Mouse (Mus musculus) MN1 (cell line): Measurements from ENCODE around the gene Fam209.

Experiments
- DNase-seq: peaks from one replicate; pipeline ENCODE4 v3.0.0-alpha.2; 2016; ENCODE audit warnings: low spot score

Gene Fam209

GRCm38 (mm10) chr2:172472318-172472717 lies at the start of gene Fam209:
Gene Fam209 (plus strand): TSS chr2:172472520.
- no peak for DNase-seq

DNA sequence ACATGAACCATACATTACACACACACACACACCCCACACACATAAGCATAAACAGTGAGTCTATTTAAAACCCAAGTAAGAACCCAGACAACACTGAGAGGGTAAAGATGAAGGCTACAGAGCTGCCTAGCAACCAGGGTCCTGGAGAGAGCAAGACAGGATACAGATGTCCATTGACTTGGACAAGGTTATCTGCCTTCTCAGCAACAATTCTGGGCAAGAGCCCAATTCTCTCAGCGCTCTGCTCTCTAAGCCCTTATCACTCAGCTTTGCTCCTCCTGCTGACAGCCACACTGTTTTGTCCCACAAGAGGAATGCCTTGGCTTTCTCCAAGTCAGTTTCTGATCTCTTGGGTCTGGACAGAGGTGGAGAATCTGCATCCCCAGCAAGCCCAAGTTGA lies 41.7 kb upstream of the Fam209 start:
- DNase-seq: peak; percentile 83

GRCm38 (mm10) chr2:172433746-172434145 lies 38.6 kb upstream of the Fam209 start:
- DNase-seq: no peak

- DNase-seq: no peak
Measured at GRCm38 (mm10) chr2:172437371-172437952, 34.9 kb upstream of the Fam209 start.

DNA sequence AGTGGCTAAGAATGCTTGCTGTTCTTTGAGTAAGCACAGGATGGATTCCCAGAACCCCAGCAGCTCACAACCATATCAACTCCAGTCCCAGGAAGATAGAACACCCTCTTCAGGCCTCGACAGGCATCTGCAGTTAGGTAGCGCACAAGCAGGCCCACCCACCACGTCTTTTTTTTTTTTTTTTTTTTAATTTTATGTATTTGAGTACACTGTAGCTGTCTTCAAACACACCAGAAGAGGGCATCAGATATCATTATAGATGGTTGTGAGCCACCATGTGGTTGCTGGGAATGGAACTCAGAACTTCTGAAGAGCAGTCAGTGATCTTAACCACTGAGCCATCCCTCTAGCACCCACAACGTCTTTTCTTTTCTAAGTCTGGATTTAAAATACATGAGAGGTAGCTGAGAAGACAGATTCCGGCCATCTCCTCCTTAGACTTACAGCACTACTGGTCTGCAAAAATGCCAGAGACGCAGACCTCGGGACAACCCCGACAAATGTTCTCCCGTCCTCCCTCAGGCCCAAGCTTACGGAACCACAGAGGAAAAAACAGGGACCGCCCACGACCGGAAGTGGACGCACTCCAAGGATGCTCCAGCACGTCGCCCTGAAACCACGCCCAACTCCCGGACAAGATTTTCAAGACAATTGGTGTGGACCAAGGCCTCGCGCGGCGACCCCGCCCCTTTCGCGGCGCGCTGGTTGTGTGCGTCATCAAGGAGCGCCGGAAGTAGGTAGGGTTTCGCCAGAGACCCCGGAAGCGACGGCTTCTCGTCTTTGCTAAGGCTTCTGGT lies 32.3 kb upstream of the Fam209 start, which contains the start of gene Rtf2:
TSS of gene Rtf2 (plus strand) at position 714 of the 797 bp plus-strand sequence.
- peak; percentile 98 for DNase-seq

GRCm38 (mm10) chr2:172440640-172441005 lies 31.7 kb upstream of the Fam209 start:
- DNase-seq: no peak

DNA sequence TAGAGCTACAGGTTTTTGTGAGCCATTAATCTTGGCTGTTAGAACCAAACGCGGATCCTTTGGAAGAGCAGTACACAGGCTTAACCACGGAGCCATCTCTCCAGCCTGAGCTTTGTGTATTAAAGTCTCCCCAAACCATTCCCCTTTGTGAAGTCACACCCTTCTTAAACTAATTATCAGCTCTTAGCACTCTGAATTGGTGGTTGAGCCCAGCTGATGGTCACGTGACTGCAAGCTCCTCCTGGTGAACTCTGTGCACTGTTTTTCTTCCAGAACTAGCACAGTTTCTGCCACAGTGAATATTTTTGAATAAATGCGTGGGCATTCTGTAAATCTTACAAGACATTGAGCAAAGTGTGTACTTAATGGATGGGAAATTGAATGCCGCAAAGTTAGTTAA lies 31.1 kb upstream of the Fam209 start:
- DNase-seq: peak; percentile 45

DNA sequence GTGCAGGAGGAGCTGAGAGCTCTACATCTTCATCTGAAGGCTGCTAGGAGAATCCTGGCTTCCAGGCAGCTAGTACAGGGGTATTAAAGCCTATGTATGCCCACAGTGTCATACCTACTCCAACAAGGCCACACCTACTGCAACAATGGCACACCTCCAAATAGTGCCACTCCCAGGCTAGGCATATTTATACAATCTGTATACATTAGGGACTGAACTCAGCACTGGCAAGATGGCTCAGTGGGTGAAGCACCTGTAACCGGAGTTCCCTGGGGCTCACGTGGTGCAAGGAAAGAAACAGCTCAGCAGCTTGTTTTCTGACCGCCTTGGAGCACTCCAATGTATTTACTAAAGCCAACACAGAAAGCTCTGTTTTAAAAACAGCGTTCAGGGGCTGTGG lies 26.7 kb upstream of the Fam209 start:
- DNase-seq: no peak

GRCm38 (mm10) chr2:172447317-172447716 lies 25.0 kb upstream of the Fam209 start:
- DNase-seq: peak; percentile 37

GRCm38 (mm10) chr2:172448329-172448728 lies 24.0 kb upstream of the Fam209 start:
- DNase-seq: no peak

DNA sequence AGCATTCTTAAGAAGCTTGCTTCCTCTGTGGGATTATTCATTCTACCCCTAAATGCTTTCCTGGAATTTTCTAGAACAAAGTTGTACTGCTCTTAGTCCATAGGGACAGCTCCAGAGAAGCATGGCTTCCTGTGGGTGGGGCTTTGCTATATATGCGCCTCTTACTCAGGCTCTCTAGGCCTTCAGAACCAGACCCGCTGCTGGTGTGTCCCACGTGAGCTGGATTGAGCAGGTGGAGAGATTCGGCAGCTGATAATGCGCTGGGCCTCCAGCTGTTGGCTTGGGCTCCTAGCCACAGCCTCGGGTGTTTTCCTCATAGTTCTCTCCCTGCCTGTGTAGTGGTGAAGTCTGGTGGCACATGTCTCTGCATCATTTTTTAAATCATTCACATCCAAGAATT lies 21.7 kb upstream of the Fam209 start:
- DNase-seq: no peak

GRCm38 (mm10) chr2:172452031-172452430 lies 20.3 kb upstream of the Fam209 start:
- no peak for DNase-seq

GRCm38 (mm10) chr2:172452458-172452857 lies 19.9 kb upstream of the Fam209 start:
- DNase-seq: no peak

DNA sequence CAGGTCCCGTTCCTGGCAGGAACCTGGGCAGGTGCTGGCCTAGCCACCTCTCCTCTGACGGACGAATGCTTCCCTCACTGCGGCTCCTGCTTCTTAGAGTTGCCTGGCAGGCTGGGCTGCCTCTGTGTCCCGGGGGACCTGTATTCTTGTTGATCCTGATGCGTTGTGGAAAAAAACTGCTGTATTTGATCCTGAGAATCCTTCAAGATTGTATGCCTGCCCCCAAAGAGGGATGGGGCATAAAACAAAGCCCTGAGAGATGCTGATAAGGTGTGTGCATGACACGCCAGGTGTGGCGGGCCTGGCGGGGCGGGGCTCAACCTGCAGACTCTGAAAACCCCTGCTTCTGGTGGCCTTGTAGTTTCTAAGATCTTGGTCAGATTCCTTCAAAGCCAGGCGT lies 13.8 kb upstream of the Fam209 start, which contains the start of gene Gcnt7:
TSS of gene Gcnt7 (minus strand) at position 101 of the 400 bp plus-strand sequence.
- no peak for DNase-seq

DNA sequence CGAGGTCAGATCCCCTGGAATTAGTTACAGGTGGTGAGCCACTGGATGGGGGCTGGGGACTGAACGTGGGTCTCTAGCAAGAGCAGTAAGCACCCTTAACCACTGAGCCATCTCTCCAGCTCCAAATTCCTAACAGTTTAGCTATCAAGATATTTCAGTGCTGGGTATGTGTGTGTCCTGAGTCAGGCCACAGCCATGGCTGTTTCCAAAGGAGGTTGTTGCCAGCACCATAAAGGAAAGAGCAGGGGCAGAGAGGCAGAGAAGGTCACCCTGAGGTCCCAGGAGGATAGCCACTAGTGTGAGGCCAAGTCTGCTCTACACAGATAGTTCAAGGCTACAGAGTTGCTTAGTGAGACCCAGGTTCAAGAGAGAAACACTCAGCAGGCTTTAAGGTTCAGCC lies 11.7 kb upstream of the Fam209 start:
- DNase-seq: no peak

DNA sequence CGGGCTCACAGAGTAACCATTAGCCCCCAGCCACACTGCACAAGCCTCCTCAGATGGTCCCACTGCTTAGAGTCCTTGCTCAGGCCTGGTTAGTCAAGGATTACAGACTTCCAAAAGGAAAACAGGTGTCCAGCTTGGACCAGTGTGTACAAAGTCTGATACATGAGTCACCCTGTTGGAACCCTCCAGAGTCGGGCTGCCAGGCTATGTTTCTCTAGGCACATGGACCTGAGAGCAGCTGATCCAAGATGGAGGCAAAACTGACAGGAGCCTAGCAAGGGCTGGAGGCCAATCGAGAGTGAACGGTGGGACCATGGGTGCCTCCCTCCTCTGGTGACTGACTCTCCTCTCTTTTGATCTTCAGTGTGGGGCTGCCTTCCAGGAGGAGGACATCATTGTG lies 9.5 kb upstream of the Fam209 start:
- DNase-seq: no peak

DNA sequence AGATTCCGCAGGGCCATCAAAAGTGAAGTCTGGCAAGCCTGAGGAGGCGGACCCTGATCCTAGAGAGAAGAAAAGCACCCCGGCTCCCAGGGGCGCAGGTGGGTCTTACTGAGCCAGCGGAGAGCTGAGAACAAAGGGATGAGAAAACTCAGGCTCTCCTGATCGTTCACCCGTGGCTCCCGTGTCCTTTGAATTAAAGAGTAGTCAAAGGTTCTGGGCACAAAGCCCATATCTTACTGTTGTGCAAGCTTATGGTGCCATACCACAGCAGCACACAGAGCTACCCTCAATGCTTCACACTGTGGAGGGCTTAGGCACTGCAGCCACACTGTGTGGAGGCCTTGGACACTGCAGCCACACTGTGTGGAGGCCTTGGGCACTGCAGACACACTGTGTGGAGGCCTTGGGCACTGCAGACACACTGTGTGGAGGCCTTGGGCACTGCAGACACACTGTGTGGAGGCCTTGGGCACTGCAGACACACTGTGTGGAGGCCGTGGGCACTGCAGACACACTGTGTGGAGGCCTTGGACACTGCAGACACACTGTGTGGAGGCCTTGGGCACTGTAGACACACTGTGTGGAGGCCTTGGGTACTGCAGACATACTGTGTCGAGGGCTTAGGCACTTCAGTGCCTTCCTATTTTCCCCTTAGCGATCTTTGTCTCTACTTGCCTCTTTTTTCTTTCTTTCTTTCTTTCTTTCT lies 5.7 kb upstream of the Fam209 start:
- no peak for DNase-seq

DNA sequence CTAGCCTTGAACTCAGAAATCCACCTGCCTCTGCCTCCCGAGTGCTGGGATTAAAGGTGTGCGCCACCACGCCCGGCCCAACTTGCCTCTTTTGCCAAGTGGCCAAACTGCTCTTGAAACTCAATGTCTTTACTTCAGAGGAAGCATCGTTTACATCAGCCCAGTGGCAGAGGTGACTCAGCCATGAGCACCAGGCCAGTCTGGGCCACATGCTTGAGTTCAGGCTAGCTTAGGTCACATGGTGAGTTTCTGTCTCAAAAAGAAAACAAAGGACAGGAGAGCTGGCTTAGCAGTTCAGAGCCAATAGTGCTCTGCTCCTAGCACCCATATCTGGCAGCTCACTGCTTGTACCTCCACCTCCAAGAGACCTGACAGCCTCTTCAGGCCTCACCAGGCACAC lies 5.1 kb upstream of the Fam209 start:
- peak; percentile 45 for DNase-seq

GRCm38 (mm10) chr2:172468346-172468819 lies 3.9 kb upstream of the Fam209 start:
- DNase-seq: no peak

DNA sequence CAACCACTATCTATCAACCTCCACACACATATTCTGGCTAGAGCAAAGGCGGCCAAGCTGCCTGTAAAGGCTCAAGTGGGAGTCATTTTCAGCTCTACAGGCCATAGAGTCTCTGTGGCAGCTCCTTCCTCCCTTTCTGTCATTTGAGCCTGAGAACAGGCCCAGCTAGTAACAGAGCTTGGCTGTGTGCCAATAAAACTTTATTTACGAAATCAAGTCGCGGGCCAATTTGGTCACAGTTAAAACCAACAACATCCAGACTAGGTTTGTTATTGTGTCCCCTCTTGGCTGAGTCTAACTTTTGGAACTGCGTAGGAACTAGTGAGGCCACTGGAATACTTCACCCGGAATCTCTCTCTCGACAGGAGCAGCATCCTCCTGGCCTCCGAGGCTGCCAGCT lies 1.3 kb downstream of the Fam209 start:
- DNase-seq: no peak

DNA sequence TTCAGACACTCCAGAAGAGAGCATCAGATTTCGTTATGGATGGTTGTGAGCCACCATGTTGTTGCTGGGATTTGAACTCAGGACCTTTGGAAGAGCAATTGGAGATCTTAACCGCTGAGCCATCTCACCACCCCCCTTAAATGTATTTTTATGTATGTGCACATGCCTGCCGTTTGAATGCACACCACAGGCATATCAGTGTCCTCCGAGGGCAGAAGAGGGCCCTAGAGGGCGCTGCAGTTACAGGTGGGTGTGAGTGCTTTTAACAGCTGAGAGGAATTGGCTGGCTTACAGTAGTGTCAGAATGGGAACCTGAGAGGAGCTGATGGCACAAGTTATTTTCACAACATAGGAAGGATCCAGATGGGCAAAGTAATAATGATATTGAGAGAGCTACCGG lies 2.6 kb downstream of the Fam209 start:
- no peak for DNase-seq

GRCm38 (mm10) chr2:172476707-172477260 lies 4.5 kb downstream of the Fam209 start:
- DNase-seq: no peak

- DNase-seq: no peak
Measured at GRCm38 (mm10) chr2:172477350-172477749, 5.0 kb downstream of the Fam209 start.
